Mouse (Mus musculus): ENCODE measurements around the gene Rab38.
A peak's percentile ranks its signal among the peaks of the same experiment; 100 is the strongest.

Gene Rab38

DNA sequence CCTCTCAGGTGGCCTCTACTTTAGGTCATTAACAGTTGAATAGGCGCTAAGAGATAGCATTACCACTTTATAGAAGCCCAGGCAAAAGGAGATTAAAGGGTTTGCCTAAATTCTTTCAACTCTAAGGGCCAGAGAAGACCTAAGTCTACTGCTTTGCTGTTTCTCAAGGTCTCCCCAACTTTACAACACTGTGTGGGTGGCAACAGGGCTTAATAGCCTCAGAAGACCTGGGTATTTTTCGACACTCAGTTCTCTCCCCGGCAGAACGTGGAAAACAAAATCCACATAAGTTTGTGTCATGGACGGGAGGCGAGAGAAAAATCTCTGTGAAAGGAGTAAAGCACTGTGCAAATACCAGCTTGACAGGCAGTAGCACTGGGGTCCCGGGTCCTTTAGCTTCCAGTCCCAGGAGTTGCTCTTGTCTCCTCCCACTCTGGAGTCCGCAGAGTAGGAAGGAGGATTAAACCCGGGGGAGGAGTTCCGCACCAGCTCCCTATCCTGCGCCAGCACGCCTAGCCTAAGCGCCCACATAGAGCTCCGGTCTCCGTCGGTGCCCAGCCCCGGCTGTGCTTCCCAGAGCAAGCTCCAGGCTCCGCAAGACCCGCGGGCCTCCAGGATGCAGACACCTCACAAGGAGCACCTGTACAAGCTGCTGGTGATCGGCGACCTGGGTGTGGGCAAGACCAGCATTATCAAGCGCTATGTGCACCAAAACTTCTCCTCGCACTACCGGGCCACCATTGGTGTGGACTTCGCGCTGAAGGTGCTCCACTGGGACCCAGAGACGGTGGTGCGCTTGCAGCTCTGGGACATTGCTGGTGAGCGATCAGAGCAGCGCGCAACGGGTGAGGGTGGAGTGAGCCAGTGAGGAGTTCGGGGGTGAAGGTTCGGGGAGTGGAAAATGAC, at the start of gene Rab38:
TSS of gene Rab38 (plus strand) at position 488 of the 906 bp plus-strand sequence.
- TF ChIP-seq NANOG (IDR thresholded peaks at IDR 0.05; ENCODE audit: borderline replicate concordance, low read length) (no peak), POU5F1 (IDR thresholded peaks at IDR 0.05; ENCODE audit: borderline replicate concordance, low read length) (no peak), CTCF (conservative IDR thresholded peaks at IDR 0.05; ENCODE audit: low read length) (no peak)
- Histone ChIP-seq H3K4me3 (replicated peaks; ENCODE audit: low read length) (peak within 1 kb of the TSS; percentile 78), H3K4me1 (replicated peaks; ENCODE audit: low read depth, low read length) (peaks cover 18% of the 10 kb centered on the region), H3K27me3 (ENCODE audit: insufficient read depth, low read length) (peaks cover 21% of the 10 kb centered on the region), H3K36me3 (ENCODE audit: insufficient read depth, low read length) (no peaks in the 10 kb centered on the region), H3K9me3 (ENCODE audit: low read length) (no peaks in the 10 kb centered on the region)

DNA sequence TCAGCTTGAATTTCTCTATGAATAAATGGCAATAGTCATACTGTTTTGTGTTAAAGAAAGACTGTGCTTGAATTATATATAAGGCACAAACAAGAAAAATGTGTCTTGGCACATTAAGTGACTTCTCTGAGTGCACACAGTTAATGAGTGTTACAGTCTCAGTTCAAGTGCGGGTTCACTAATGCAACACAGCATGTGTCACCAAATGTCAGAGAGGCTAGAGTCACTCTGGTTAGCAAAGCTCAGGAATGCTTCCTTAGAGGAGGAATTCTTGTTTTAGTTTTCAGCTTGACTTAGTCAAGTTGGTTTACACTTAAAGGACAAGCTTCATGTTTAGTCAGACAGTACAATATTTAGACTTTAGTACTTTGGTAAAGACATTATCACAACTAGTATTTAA, 35.5 kb upstream of the Rab38 start:
- H3K4me1 ChIP-seq (replicated peaks; ENCODE audit: low read depth, low read length): no peaks in the 10 kb centered on the region
- TF ChIP-seq POU5F1 (IDR thresholded peaks at IDR 0.05; ENCODE audit: borderline replicate concordance, low read length) (no peak), CTCF (conservative IDR thresholded peaks at IDR 0.05; ENCODE audit: low read length) (no peak), NANOG (IDR thresholded peaks at IDR 0.05; ENCODE audit: borderline replicate concordance, low read length) (no peak)
- H3K36me3 ChIP-seq (ENCODE audit: insufficient read depth, low read length): no peaks in the 10 kb centered on the region
- no peaks in the 10 kb centered on the region for H3K9me3 ChIP-seq (ENCODE audit: low read length)
- no peak overlapping the region for H3K4me3 ChIP-seq (replicated peaks; ENCODE audit: low read length)
- H3K27me3 ChIP-seq (ENCODE audit: insufficient read depth, low read length): no peaks in the 10 kb centered on the region

DNA sequence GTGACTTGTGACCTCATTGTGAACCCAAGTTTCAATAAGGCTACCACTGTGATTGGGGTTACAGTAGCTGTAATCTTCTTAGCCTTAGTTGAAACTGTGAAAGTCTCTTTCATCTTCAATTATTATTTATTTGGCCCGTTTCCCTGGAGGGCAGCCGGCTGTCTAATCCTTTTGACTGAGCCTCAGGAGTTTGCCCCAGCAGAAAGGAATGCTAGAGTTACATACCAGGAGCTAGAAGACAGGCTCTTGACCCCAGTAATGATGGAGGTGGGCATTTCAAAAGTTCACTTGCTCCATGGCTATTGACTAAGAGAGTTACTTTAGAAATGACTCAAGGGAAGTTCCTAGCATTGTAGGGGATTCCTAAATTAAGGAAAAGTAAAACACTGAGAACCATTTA, 34.3 kb upstream of the Rab38 start:
- Histone ChIP-seq H3K9me3 (ENCODE audit: low read length) (no peaks in the 10 kb centered on the region), H3K36me3 (ENCODE audit: insufficient read depth, low read length) (no peaks in the 10 kb centered on the region), H3K27me3 (ENCODE audit: insufficient read depth, low read length) (no peaks in the 10 kb centered on the region), H3K4me1 (replicated peaks; ENCODE audit: low read depth, low read length) (no peaks in the 10 kb centered on the region), H3K4me3 (replicated peaks; ENCODE audit: low read length) (no peak overlapping the region)
- TF ChIP-seq CTCF (conservative IDR thresholded peaks at IDR 0.05; ENCODE audit: low read length) (no peak), POU5F1 (IDR thresholded peaks at IDR 0.05; ENCODE audit: borderline replicate concordance, low read length) (no peak), NANOG (IDR thresholded peaks at IDR 0.05; ENCODE audit: borderline replicate concordance, low read length) (no peak)

DNA sequence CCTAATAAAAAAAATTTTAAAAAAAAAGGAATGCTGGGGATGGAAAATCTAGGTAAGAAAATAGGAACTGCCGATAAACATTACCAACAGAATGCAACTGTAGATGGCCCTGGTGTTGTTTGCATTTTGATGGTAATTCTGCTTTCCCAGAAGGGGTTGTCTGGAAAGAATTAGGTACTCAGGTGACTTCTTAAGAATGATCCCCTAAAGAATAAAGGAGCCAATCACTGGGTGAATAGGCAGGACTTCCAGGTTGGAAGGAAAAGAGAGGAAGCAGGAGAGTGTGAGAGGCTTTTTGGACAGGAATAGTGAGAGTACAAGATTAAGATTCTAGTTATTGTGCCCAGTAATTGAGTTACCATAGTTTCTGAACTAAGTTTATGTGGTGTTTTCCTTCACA, 24.8 kb upstream of the Rab38 start:
- Histone ChIP-seq H3K27me3 (ENCODE audit: insufficient read depth, low read length) (no peaks in the 10 kb centered on the region), H3K36me3 (ENCODE audit: insufficient read depth, low read length) (no peaks in the 10 kb centered on the region), H3K4me3 (replicated peaks; ENCODE audit: low read length) (no peak overlapping the region)

DNA sequence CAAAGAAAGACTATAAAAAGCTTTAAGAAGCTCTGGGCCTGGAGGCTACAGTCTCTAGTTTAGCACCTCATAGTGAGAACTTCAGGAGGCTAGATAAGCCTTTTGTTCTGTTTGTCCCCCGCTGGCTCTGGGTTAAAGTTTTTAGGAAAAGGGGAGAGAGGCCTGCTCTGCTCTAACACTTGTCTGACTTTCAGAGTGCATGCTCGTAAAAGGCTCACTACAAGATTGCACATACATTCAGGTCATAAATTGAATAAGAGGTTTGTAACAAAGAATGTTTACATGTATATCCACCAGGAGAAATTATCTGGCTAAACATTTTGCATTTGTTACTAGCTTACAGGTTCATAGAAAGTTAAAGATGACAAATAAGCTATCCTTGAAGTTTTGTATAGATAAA, 23.6 kb upstream of the Rab38 start:
- TF ChIP-seq CTCF (conservative IDR thresholded peaks at IDR 0.05; ENCODE audit: low read length): no peak
- no peak for TF ChIP-seq NANOG (IDR thresholded peaks at IDR 0.05; ENCODE audit: borderline replicate concordance, low read length)
- TF ChIP-seq POU5F1 (IDR thresholded peaks at IDR 0.05; ENCODE audit: borderline replicate concordance, low read length): no peak
- Histone ChIP-seq H3K4me1 (replicated peaks; ENCODE audit: low read depth, low read length) (no peaks in the 10 kb centered on the region), H3K4me3 (replicated peaks; ENCODE audit: low read length) (no peak overlapping the region), H3K27me3 (ENCODE audit: insufficient read depth, low read length) (no peaks in the 10 kb centered on the region), H3K9me3 (ENCODE audit: low read length) (peaks cover 43% of the 10 kb centered on the region), H3K36me3 (ENCODE audit: insufficient read depth, low read length) (no peaks in the 10 kb centered on the region)

More for the DNA sequence above, 24.8 kb upstream of the Rab38 start:
- no peak; the same call in 1 of the 2 replicates for TF ChIP-seq NANOG (IDR thresholded peaks at IDR 0.05; ENCODE audit: borderline replicate concordance, low read length)
- Histone ChIP-seq H3K9me3 (ENCODE audit: low read length) (peaks cover 39% of the 10 kb centered on the region), H3K4me1 (replicated peaks; ENCODE audit: low read depth, low read length) (no peaks in the 10 kb centered on the region)

DNA sequence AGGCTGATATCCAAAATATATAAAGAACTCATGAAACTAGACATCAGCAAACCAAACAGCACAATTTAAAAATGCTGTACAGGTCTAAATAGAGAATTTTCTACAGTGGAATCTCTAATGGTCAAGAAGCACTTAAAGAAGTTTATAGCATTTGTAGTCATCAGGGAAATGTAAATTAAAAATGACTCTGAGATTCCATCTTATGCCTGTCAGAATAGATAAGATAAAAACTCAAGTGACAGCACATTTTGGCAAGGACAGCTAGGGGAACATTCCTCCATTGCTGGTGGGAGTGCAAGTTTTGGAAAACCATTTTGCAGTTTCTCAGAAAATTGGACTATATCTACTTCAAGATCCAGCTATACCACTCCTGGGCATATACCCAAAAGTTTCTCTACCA, 8.3 kb upstream of the Rab38 start:
- Histone ChIP-seq H3K4me3 (replicated peaks; ENCODE audit: low read length) (no peak overlapping the region), H3K27me3 (ENCODE audit: insufficient read depth, low read length) (no peaks in the 10 kb centered on the region), H3K36me3 (ENCODE audit: insufficient read depth, low read length) (no peaks in the 10 kb centered on the region), H3K4me1 (replicated peaks; ENCODE audit: low read depth, low read length) (0 out of 2 replicates have a peak, but pooled peaks cover 4% of the 10 kb centered on the region), H3K9me3 (ENCODE audit: low read length) (no peaks in the 10 kb centered on the region)
- TF ChIP-seq POU5F1 (IDR thresholded peaks at IDR 0.05; ENCODE audit: borderline replicate concordance, low read length): no peak
- TF ChIP-seq NANOG (IDR thresholded peaks at IDR 0.05; ENCODE audit: borderline replicate concordance, low read length): no peak
- TF ChIP-seq CTCF (conservative IDR thresholded peaks at IDR 0.05; ENCODE audit: low read length): no peak

DNA sequence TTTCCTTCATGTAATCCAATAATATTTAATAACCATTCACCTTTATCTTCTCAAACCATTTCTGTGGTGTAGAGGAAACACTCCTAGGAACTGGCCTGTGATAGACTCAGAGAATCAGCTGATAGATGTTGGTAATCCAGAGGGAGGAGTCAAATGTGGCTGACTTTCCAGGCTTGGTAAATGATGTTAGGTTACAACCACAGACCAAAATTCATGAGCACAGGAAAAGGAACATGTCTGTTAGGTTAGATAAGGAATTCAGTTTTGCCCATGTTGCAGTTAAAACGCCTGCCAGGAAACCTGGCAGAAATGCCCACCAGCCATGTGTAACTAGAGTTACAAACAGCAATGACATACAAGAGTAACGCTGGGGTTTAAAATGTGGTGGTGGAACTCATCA, 6.2 kb upstream of the Rab38 start:
- Histone ChIP-seq H3K9me3 (ENCODE audit: low read length) (no peaks in the 10 kb centered on the region), H3K27me3 (ENCODE audit: insufficient read depth, low read length) (no peaks in the 10 kb centered on the region), H3K36me3 (ENCODE audit: insufficient read depth, low read length) (no peaks in the 10 kb centered on the region), H3K4me3 (replicated peaks; ENCODE audit: low read length) (no peak overlapping the region), H3K4me1 (replicated peaks; ENCODE audit: low read depth, low read length) (0 out of 2 replicates have a peak, but pooled peaks cover 4% of the 10 kb centered on the region)
- no peak for TF ChIP-seq CTCF (conservative IDR thresholded peaks at IDR 0.05; ENCODE audit: low read length)
- TF ChIP-seq NANOG (IDR thresholded peaks at IDR 0.05; ENCODE audit: borderline replicate concordance, low read length): no peak
- no peak for TF ChIP-seq POU5F1 (IDR thresholded peaks at IDR 0.05; ENCODE audit: borderline replicate concordance, low read length)

DNA sequence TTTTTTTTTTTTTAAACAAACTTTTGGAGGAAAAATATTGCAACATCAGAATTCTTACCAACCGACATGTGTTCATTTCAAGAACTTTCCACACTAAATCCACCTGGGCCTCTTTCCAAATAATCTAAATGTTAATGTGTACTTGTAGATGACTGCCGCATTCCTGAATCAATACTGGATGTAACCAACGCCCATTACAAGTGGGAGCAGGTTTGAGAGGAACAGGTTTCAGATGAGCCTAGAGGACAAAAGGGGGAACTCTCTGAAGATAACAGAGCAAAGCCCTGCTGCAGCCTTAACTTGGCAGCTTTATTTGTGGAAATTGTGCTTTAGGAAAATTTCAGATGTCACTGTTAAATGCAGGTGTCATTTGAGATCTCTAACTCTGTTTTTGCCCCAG, 4.3 kb upstream of the Rab38 start:
- Histone ChIP-seq H3K27me3 (ENCODE audit: insufficient read depth, low read length) (peaks cover 4% of the 10 kb centered on the region; the same call in 1 of the 2 replicates), H3K9me3 (ENCODE audit: low read length) (no peaks in the 10 kb centered on the region), H3K4me1 (replicated peaks; ENCODE audit: low read depth, low read length) (peaks cover 11% of the 10 kb centered on the region), H3K36me3 (ENCODE audit: insufficient read depth, low read length) (no peaks in the 10 kb centered on the region), H3K4me3 (replicated peaks; ENCODE audit: low read length) (no peak overlapping the region)
- TF ChIP-seq NANOG (IDR thresholded peaks at IDR 0.05; ENCODE audit: borderline replicate concordance, low read length) (no peak), POU5F1 (IDR thresholded peaks at IDR 0.05; ENCODE audit: borderline replicate concordance, low read length) (no peak), CTCF (conservative IDR thresholded peaks at IDR 0.05; ENCODE audit: low read length) (no peak)

Data from E14TG2a.4 (cell line).